Mouse (Mus musculus): ENCODE data around the gene Mecom. TPM values are rescaled to one million over a fixed set of nuclear protein-coding genes. Genes with fewer than 3 reads are reported as not detected.
A peak's percentile ranks its signal among the peaks of the same experiment; 100 is the strongest.

The Mecom gene
- polyA plus RNA-seq, 1 experiment from 2014 or later, result 38.7 TPM

GRCm38 (mm10) chr3:30050795-30051194 lies 497.0 kb downstream of the Mecom start:
- ATAC-seq (ENCODE audit: insufficient number of reproducible peaks, low FRiP score), result no peak
- Histone ChIP-seq H3K4me3 (no peak overlapping the region), H3K4me1 (replicated peaks) (no peaks in the 10 kb centered on the region; the same call in 1 of the 2 replicates), H3K27ac (ENCODE audit: poor library complexity, severe bottlenecking) (no peak overlapping the region), H3K27me3 (replicated peaks) (no peaks in the 10 kb centered on the region), H3K36me3 (no peaks in the 10 kb centered on the region), H3K9ac (no peak overlapping the region), H3K9me3 (replicated peaks) (no peaks in the 10 kb centered on the region), H3K4me2 (no peak overlapping the region)
- 74% methylated on average over 5 of the region's 5 CpGs for WGBS

DNA sequence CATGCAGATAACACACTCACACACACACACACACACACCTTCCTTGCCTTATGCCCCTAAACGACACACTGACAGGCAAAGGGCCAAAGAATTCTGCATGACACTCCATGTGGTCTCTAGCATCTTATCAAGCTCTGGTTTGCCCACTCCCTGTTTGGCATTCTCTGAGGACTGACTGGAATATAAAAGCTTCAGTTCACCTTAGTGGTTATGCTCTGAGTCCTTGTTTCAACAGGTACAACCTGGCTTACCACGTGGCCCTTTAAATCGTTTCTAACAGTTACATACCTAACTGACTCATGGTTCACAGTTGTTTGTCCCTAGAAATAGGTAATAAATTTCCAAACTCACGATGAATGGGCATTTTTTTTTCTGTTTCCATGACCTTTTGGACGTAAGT lies 499.0 kb downstream of the Mecom start:
- Histone ChIP-seq H3K4me2 (no peak overlapping the region), H3K27ac (ENCODE audit: poor library complexity, severe bottlenecking) (no peak overlapping the region), H3K9ac (no peak overlapping the region), H3K27me3 (replicated peaks) (no peaks in the 10 kb centered on the region), H3K36me3 (no peaks in the 10 kb centered on the region), H3K4me3 (no peak overlapping the region), H3K4me1 (replicated peaks) (no peaks in the 10 kb centered on the region; the same call in 1 of the 2 replicates), H3K9me3 (replicated peaks) (no peaks in the 10 kb centered on the region)
- WGBS, result 65% methylated on average over 5 of the region's 5 CpGs
- no peak for ATAC-seq (ENCODE audit: insufficient number of reproducible peaks, low FRiP score)

- Histone ChIP-seq H3K36me3 (no peaks in the 10 kb centered on the region), H3K4me2 (no peak overlapping the region), H3K9ac (no peak overlapping the region), H3K27ac (ENCODE audit: poor library complexity, severe bottlenecking) (no peak overlapping the region), H3K27me3 (replicated peaks) (no peaks in the 10 kb centered on the region), H3K4me1 (replicated peaks) (no peaks in the 10 kb centered on the region; the same call in 1 of the 2 replicates), H3K4me3 (no peak overlapping the region), H3K9me3 (replicated peaks) (no peaks in the 10 kb centered on the region)
- no peak for ATAC-seq (ENCODE audit: insufficient number of reproducible peaks, low FRiP score)
- 56% methylated on average over 4 of the region's 4 CpGs for WGBS
Observed at GRCm38 (mm10) chr3:30048157-30048556, 499.7 kb downstream of the Mecom start.

- Histone ChIP-seq H3K4me1 (replicated peaks) (no peaks in the 10 kb centered on the region; the same call in 1 of the 2 replicates), H3K36me3 (no peaks in the 10 kb centered on the region), H3K9me3 (replicated peaks) (0 out of 2 replicates have a peak, but pooled peaks cover 3% of the 10 kb centered on the region), H3K4me2 (no peak overlapping the region), H3K4me3 (no peak overlapping the region), H3K27ac (ENCODE audit: poor library complexity, severe bottlenecking) (no peak overlapping the region), H3K27me3 (replicated peaks) (no peaks in the 10 kb centered on the region), H3K9ac (no peak overlapping the region)
- no peak for ATAC-seq (ENCODE audit: insufficient number of reproducible peaks, low FRiP score)
- 82% methylated on average over 3 of the region's 3 CpGs for WGBS
Observed at GRCm38 (mm10) chr3:30043525-30043924, 504.3 kb downstream of the Mecom start.

DNA sequence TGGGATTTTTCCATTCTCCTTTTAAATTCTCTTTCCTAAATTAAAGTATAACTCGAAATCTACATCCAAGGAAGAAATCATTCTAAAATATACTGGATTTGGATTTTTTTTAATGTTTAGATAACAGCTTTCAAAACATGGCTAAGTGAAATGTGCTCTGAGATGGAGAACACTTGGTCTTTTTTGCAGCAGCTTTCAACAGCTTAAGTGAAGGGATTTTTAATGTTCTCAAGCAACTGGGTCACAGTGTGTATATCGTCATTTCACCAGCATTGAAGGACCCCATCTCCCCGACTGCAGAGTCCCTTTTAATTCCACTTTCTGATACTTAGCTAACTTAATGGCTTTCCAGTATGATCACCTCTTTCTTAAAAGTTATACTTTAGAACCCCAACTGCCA lies 509.3 kb downstream of the Mecom start:
- no peaks in the 10 kb centered on the region for H3K27me3 ChIP-seq (replicated peaks)
- WGBS, result 57% methylated on average over 3 of the region's 3 CpGs
- H3K27ac ChIP-seq (ENCODE audit: poor library complexity, severe bottlenecking), result no peak overlapping the region
- H3K9me3 ChIP-seq (replicated peaks), result 0 out of 2 replicates have a peak, but pooled peaks cover 3% of the 10 kb centered on the region
- H3K4me3 ChIP-seq, result no peak overlapping the region
- no peak for ATAC-seq (ENCODE audit: insufficient number of reproducible peaks, low FRiP score)
- no peaks in the 10 kb centered on the region for H3K36me3 ChIP-seq
- H3K4me2 ChIP-seq, result no peak overlapping the region
- no peaks in the 10 kb centered on the region for H3K4me1 ChIP-seq (replicated peaks)
- no peak overlapping the region for H3K9ac ChIP-seq

DNA sequence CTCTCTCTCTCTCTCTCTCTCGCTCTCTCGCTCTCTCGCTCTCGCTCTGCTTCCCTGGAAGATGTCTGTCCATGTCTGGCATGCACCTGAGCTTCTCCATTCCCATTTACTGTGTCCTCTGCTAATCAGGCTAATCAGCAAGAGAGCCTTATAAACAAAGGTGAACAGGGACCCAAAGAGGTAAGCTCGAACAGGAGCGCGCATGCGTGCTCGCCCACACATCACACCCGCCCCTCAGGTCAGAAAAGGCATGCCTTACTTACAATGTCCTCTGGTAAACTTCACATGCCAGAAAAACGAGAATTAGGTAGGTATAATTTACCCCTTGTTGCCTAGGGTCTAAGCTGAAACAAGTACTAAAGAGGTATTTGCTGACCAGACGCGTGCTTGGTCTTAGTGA lies 527.8 kb downstream of the Mecom start:
- ATAC-seq (ENCODE audit: insufficient number of reproducible peaks, low FRiP score), result no peak
- no peak overlapping the region for H3K4me2 ChIP-seq
- 88% methylated on average over 13 of the region's 13 CpGs for WGBS

GRCm38 (mm10) chr3:30019411-30019810 lies 528.4 kb downstream of the Mecom start:
- Histone ChIP-seq H3K9ac (no peak overlapping the region), H3K4me3 (no peak overlapping the region), H3K27me3 (replicated peaks) (no peaks in the 10 kb centered on the region), H3K4me1 (replicated peaks) (peaks cover 19% of the 10 kb centered on the region), H3K27ac (ENCODE audit: poor library complexity, severe bottlenecking) (no peak overlapping the region), H3K4me2 (no peak overlapping the region), H3K36me3 (no peaks in the 10 kb centered on the region), H3K9me3 (replicated peaks) (no peaks in the 10 kb centered on the region)
- ATAC-seq (ENCODE audit: insufficient number of reproducible peaks, low FRiP score), result no peak
- 68% methylated on average over 8 of the region's 8 CpGs for WGBS

More for the DNA sequence above, 527.8 kb downstream of the Mecom start:
- Histone ChIP-seq H3K9ac (no peak overlapping the region), H3K9me3 (replicated peaks) (no peaks in the 10 kb centered on the region), H3K36me3 (no peaks in the 10 kb centered on the region), H3K27ac (ENCODE audit: poor library complexity, severe bottlenecking) (no peak overlapping the region), H3K4me1 (replicated peaks) (peaks cover 19% of the 10 kb centered on the region), H3K4me3 (no peak overlapping the region), H3K27me3 (replicated peaks) (no peaks in the 10 kb centered on the region)

GRCm38 (mm10) chr3:30018202-30018601 lies 529.6 kb downstream of the Mecom start:
- ATAC-seq (ENCODE audit: insufficient number of reproducible peaks, low FRiP score), result no peak
- H3K27ac ChIP-seq (ENCODE audit: poor library complexity, severe bottlenecking), result no peak overlapping the region

DNA sequence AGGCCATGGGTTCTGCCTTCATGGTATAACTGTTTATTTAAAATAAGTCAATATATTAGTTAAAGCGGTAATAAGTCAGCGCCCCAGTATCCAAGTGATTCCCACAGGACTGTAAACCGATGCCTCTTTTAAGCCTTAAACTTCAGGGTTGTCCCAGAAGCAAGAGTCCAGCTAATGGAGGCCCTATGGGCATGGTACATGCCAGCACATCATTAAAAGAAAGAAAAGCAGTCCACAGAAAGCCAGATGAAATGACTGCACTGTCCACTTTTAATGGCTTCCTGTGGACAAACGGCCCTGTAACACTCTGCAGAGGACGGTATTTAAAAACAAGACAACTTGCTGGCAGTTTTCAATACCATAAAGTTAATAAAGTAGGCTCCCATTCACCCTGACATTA lies 531.0 kb downstream of the Mecom start:
- H3K4me1 ChIP-seq (replicated peaks), result peaks cover 22% of the 10 kb centered on the region
- WGBS, result 70% methylated on average over 5 of the region's 5 CpGs
- no peak overlapping the region for H3K27ac ChIP-seq (ENCODE audit: poor library complexity, severe bottlenecking)
- no peak overlapping the region for H3K9ac ChIP-seq
- no peaks in the 10 kb centered on the region for H3K27me3 ChIP-seq (replicated peaks)
- no peaks in the 10 kb centered on the region for H3K36me3 ChIP-seq
- no peak for ATAC-seq (ENCODE audit: insufficient number of reproducible peaks, low FRiP score)
- no peak overlapping the region for H3K4me2 ChIP-seq
- H3K4me3 ChIP-seq, result no peak overlapping the region
- H3K9me3 ChIP-seq (replicated peaks), result no peaks in the 10 kb centered on the region

More at GRCm38 (mm10) chr3:30018202-30018601, 529.6 kb downstream of the Mecom start:
- Histone ChIP-seq H3K27me3 (replicated peaks) (no peaks in the 10 kb centered on the region), H3K9me3 (replicated peaks) (no peaks in the 10 kb centered on the region), H3K36me3 (no peaks in the 10 kb centered on the region), H3K9ac (no peak overlapping the region), H3K4me2 (no peak overlapping the region), H3K4me1 (replicated peaks) (peaks cover 22% of the 10 kb centered on the region), H3K4me3 (no peak overlapping the region)
- WGBS, result 50% methylated on average over 12 of the region's 12 CpGs

DNA sequence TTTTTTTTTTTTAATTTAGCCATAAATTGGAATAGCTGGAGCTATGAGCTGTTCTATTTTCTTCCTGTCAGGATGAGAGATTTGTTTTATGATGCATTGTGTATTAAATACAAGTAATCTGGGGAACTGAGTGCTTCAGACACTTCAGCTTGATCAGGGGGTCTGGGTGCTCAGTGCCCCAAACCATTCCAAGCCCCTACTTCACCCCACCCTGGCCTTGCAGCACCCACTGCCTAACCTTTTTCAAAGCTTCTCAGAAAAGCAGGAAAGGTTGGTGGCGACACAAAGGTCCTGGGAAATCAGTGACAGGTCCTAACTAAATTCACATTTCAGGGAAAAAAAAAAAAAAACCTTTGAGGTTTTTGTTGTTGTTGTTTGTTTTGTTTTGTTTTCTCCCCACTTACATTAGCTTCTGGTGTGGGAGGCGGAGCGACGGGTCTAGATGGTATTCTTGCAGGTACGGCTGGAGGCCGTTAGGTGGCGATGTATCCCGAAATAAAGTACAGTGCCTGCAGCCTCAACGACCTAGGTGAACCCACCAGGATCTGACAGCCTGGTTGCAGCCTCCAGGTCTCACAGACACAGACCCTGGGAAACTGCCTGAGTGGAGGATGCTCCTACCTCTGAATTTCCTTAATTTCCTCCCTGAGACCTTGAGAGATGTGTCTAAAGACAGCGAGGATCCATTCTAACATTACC lies 532.7 kb downstream of the Mecom start:
- H3K27ac ChIP-seq (ENCODE audit: poor library complexity, severe bottlenecking), result no peak overlapping the region
- no peak overlapping the region for H3K4me3 ChIP-seq
- 8% methylated on average over 10 of the region's 10 CpGs for WGBS
- no peak overlapping the region for H3K4me2 ChIP-seq
- ATAC-seq (ENCODE audit: insufficient number of reproducible peaks, low FRiP score), result peak; percentile 53; the same call in 1 of the 2 replicates
- peaks cover 22% of the 10 kb centered on the region for H3K4me1 ChIP-seq (replicated peaks)
- H3K27me3 ChIP-seq (replicated peaks), result no peaks in the 10 kb centered on the region
- H3K9me3 ChIP-seq (replicated peaks), result no peaks in the 10 kb centered on the region
- H3K9ac ChIP-seq, result no peak overlapping the region
- H3K36me3 ChIP-seq, result no peaks in the 10 kb centered on the region

- ATAC-seq (ENCODE audit: insufficient number of reproducible peaks, low FRiP score), result no peak
- Histone ChIP-seq H3K4me2 (no peak overlapping the region), H3K9ac (no peak overlapping the region), H3K4me1 (replicated peaks) (peaks cover 22% of the 10 kb centered on the region), H3K36me3 (no peaks in the 10 kb centered on the region), H3K9me3 (replicated peaks) (no peaks in the 10 kb centered on the region), H3K27ac (ENCODE audit: poor library complexity, severe bottlenecking) (no peak overlapping the region), H3K27me3 (replicated peaks) (no peaks in the 10 kb centered on the region), H3K4me3 (no peak overlapping the region)
- WGBS, result 61% methylated on average over 1 of the region's 1 CpGs
Observed at GRCm38 (mm10) chr3:30014279-30014678, 533.5 kb downstream of the Mecom start.

DNA sequence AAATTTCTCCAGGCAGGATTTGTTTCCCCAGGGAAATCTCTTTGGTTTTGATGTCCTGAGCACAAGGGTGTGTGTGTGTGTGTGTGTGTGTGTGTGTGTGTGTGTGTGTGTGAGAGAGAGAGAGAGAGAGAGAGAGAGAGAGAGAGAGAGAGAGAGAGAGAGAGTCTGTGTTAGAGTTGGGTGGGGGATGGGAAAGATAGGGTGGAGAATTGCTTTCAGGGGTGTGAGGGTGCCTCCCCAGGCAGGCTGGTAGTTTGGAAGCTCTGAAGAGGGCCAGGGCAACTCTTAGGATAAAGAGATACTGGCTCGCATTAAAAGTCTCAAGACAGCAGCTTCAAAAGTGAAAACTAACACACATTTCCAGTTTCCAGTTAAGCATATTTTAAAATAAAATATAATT lies 534.4 kb downstream of the Mecom start:
- peaks cover 22% of the 10 kb centered on the region for H3K4me1 ChIP-seq (replicated peaks)
- ATAC-seq (ENCODE audit: insufficient number of reproducible peaks, low FRiP score), result no peak

More for the DNA sequence above, 534.4 kb downstream of the Mecom start:
- no peaks in the 10 kb centered on the region for H3K9me3 ChIP-seq (replicated peaks)
- H3K4me3 ChIP-seq, result peak overlapping the region; percentile 69
- WGBS, result 15% methylated on average over 1 of the region's 1 CpGs
- no peaks in the 10 kb centered on the region for H3K36me3 ChIP-seq
- H3K4me2 ChIP-seq, result peak overlapping the region; percentile 73
- peak overlapping the region; percentile 88 for H3K9ac ChIP-seq
- no peaks in the 10 kb centered on the region for H3K27me3 ChIP-seq (replicated peaks)
- peak overlapping the region; percentile 96 for H3K27ac ChIP-seq (ENCODE audit: poor library complexity, severe bottlenecking)
